Mouse (Mus musculus) limb, embryonic 14.5 days (tissue): Measurements from ENCODE around the gene Msrb1. TPM values are rescaled to one million over a fixed set of nuclear protein-coding genes. Genes with fewer than 3 reads are reported as not detected.

Source experiments
- ATAC-seq: fragments of 200-750 bp; cut with Nextera tagmentation; 2 replicates; pipeline ENCODE4 v1.8.0; 2017; ENCODE audit warnings: low read depth, moderate number of reproducible peaks, moderate TSS enrichment; ENCODE audit not compliant: low FRiP score
- DNase-seq: peaks from one replicate; pipeline ENCODE4 v3.0.0-alpha.2; 2015; ENCODE audit warnings: low spot score
- H3K27ac ChIP-seq: fragments of 300-500 bp; sonication (generic); replicated peaks from 2 replicates; pipeline ENCODE4 v1.5.1; 2014; ENCODE audit warnings: low read depth, mild to moderate bottlenecking, low read length, moderate library complexity, mixed read lengths
- H3K27me3 ChIP-seq: fragments of 300-500 bp; sonication (generic); 2 replicates; pipeline ENCODE4 v1.6.1; 2014; ENCODE audit warnings: low read length, mixed read lengths; ENCODE audit not compliant: control insufficient read depth, insufficient read depth
- H3K36me3 ChIP-seq: fragments of 300-500 bp; sonication (generic); 2 replicates; pipeline ENCODE4 v1.6.1; 2014; ENCODE audit warnings: mild to moderate bottlenecking, low read length, moderate library complexity, mixed read lengths; ENCODE audit not compliant: control insufficient read depth, insufficient read depth
- H3K4me1 ChIP-seq: fragments of 300-500 bp; sonication (generic); 2 replicates; pipeline ENCODE4 v1.6.1; 2014; ENCODE audit warnings: antibody characterized with exemption, low read length, mixed read lengths; ENCODE audit not compliant: control insufficient read depth, insufficient read depth
- H3K4me2 ChIP-seq: fragments of 300-500 bp; sonication (generic); replicated peaks from 2 replicates; pipeline ENCODE4 v1.6.1; 2014; ENCODE audit warnings: low read depth, mild to moderate bottlenecking, low read length, moderate library complexity; ENCODE audit not compliant: severe bottlenecking
- H3K4me3 ChIP-seq: fragments of 300-500 bp; sonication (generic); replicated peaks from 2 replicates; pipeline ENCODE4 v1.5.1; 2014; ENCODE audit warnings: low read length
- H3K9ac ChIP-seq: fragments of 300-500 bp; sonication (generic); 2 replicates; pipeline ENCODE4 v1.6.1; 2014; ENCODE audit warnings: mild to moderate bottlenecking, low read depth, low read length, moderate library complexity; ENCODE audit not compliant: severe bottlenecking
- H3K9me3 ChIP-seq: fragments of 300-500 bp; sonication (generic); 2 replicates; pipeline ENCODE4 v1.6.1; 2016; ENCODE audit warnings: low read length; ENCODE audit not compliant: control insufficient read depth
- POLR2A ChIP-seq: fragments of 200-500 bp; IDR thresholded peaks from 2 replicates; pipeline ENCODE4 v1.8.0; 2012; ENCODE audit warnings: inconsistent platforms, mild to moderate bottlenecking, moderate library complexity, borderline replicate concordance; ENCODE audit not compliant: insufficient read depth, insufficient read length; ENCODE audit errors: extremely low read depth
- WGBS: fragments of 180-500 bp; shearing (Covaris S2); extraction: QIAGEN DNeasy Blood & Tissue Kit; methylation state at CpG from one replicate; pipeline ENCODE4 v1.1.7; 2014; 5-methylcytosine and 5-hydroxymethylcytosine counted together
- polyA plus RNA-seq, 2 experiments: library from polyadenylated mRNA; depleted of rRNA in 1 of 2; stranded (reverse) in 1 of 2; unstranded in 1 of 2; fragments of >200 nt; fragmentation: Nextera tagmentation in 1 of 2; extraction: Ambion mirVana in 1 of 2; gene quantifications; 2 replicates each; pipeline versions ENCODE4 v1.2.1 to v1.2.3; 2012 to 2014

Msrb1 gene
- polyA plus RNA-seq, 2 experiments = 29.9 to 44.1 TPM

- DNase-seq = no peak
- Histone ChIP-seq H3K27me3 (no peaks in the 10 kb centered on the region), H3K36me3 (peaks cover under 1% of the 10 kb centered on the region; the same call in 1 of the 2 replicates), H3K4me2 (no peak within 1 kb of the TSS), H3K4me3 (no peak within 1 kb of the TSS), H3K9ac (no peak within 1 kb of the TSS), H3K9me3 (no peaks in the 10 kb centered on the region), H3K27ac (no peak within 1 kb of the TSS), H3K4me1 (peaks cover 6% of the 10 kb centered on the region)
- ATAC-seq = no peak
- 61% methylated on average over 2 of the region's 2 CpGs for WGBS
- TF ChIP-seq POLR2A = no peak
These were observed 8.8 kb upstream of the Msrb1 start, which contains the start of gene Rpl3l for GRCm38 (mm10) chr17:24727618-24728017. Gene Rpl3l (plus strand): TSS chr17:24727820.

GRCm38 (mm10) chr17:24728184-24728583 lies 8.3 kb upstream of the Msrb1 start:
- H3K36me3 ChIP-seq = no peaks in the 10 kb centered on the region
- 70% methylated on average over 17 of the region's 17 CpGs for WGBS
- H3K4me3 ChIP-seq = no peak overlapping the region
- peaks cover 5% of the 10 kb centered on the region for H3K4me1 ChIP-seq
- ATAC-seq (no peak), DNase-seq (no peak)
- H3K27me3 ChIP-seq = no peaks in the 10 kb centered on the region
- no peak overlapping the region for H3K9ac ChIP-seq
- no peak for TF ChIP-seq POLR2A
- H3K27ac ChIP-seq = no peak overlapping the region
- H3K4me2 ChIP-seq = no peak overlapping the region
- H3K9me3 ChIP-seq = no peaks in the 10 kb centered on the region

- DNase-seq = no peak
- Histone ChIP-seq H3K4me3 (no peak overlapping the region), H3K9me3 (no peaks in the 10 kb centered on the region), H3K27me3 (no peaks in the 10 kb centered on the region), H3K4me2 (no peak overlapping the region), H3K9ac (no peak overlapping the region), H3K36me3 (no peaks in the 10 kb centered on the region), H3K4me1 (no peaks in the 10 kb centered on the region), H3K27ac (no peak overlapping the region)
- no peak for ATAC-seq
- 80% methylated on average over 6 of the region's 6 CpGs for WGBS
- TF ChIP-seq POLR2A = no peak
These were observed 7.4 kb upstream of the Msrb1 start for GRCm38 (mm10) chr17:24729067-24729466.

GRCm38 (mm10) chr17:24730787-24731186 lies 5.7 kb upstream of the Msrb1 start:
- Histone ChIP-seq H3K27me3 (no peaks in the 10 kb centered on the region), H3K9me3 (no peaks in the 10 kb centered on the region), H3K4me2 (no peak overlapping the region), H3K9ac (no peak overlapping the region), H3K4me1 (no peaks in the 10 kb centered on the region), H3K27ac (no peak overlapping the region), H3K4me3 (no peak overlapping the region), H3K36me3 (no peaks in the 10 kb centered on the region)
- 82% methylated on average over 14 of the region's 14 CpGs for WGBS
- TF ChIP-seq POLR2A = no peak
- no peak for ATAC-seq
- DNase-seq = no peak

- H3K4me2 ChIP-seq = no peak overlapping the region
- no peak for TF ChIP-seq POLR2A
- H3K27ac ChIP-seq = no peak overlapping the region
- peaks cover 8% of the 10 kb centered on the region for H3K4me1 ChIP-seq
- DNase-seq = no peak
- H3K27me3 ChIP-seq = no peaks in the 10 kb centered on the region
- no peaks in the 10 kb centered on the region for H3K9me3 ChIP-seq
- 79% methylated on average over 12 of the region's 12 CpGs for WGBS
- H3K9ac ChIP-seq = no peak overlapping the region
- no peaks in the 10 kb centered on the region for H3K36me3 ChIP-seq
- ATAC-seq = no peak
- H3K4me3 ChIP-seq = no peak overlapping the region
These were observed 4.1 kb upstream of the Msrb1 start for GRCm38 (mm10) chr17:24732233-24732935.
